Mouse (Mus musculus): ENCODE measurements around the gene Mras.

Mras gene

DNA sequence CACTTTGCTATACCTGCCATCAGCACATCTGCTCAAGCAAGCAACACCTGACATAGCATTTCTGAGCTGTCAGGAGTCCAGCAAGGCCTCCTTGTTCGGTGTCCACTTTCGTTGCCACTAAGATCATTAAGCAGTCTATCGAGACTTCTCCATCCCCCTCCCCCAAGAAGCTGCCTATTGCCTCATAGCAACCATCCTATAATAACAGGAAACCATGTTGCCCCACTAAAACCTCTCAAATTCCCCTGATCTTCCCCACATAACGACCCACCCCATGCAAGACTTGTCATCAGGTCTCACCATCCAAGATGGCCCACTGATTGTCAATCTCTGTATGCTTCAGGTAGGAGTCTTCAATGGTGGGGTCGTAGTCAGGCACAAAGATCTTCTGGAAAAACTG, 26.1 kb downstream of the Mras start:
- DNase-seq = no peak

DNA sequence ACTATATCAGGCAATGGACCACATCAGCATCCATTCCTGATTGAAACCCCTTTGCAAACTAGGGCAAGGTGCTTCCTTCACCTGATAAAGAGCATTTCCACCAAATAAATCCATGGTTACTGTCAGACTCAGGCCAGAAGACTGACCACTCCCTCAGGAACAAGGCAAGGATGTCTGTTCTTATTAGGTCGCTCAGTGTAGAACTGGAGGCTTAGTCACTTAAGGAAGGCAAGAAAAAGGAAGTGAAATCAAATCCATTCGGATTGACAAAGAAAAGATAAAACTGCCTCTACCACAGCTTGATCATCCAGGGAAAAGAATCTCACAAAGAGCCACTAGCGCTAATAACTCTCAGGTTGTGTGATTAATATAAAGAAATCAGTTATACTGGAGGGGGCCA, 27.9 kb downstream of the Mras start:
- no peak for DNase-seq

DNA sequence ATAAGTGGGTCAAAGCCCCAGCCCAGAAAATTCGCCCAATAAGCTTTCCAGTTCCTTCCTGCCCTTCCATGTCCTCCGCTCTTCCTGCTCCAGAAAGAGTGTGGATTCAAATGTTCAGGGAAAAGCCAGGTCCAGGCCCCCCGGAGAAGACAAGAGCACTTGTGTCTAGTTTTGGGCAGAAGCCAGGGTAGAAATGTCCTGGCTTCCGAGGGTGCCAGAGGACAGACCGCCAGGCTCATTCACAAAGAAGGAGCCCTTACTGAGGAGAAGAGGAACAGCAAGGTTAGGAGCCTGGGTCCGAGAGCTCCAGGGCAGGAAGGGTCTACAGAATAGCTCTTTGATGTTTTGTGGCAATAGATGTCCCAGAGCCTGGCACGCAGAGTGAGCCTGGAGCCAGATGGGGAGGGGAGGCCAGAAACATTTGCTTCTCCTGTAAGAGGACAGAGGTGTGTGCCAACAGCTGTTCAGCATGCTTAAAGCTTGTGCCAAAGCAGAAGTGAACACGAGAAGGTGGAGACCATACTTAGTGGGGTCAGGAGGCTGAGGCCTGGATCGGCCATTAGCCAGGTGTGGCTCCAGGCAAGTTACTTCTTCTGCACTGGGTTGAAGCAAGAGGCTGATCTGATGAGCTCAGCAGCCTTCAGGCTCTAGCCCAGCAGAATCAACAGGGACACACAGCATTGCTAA, 35.8 kb downstream of the Mras start:
- no peak for DNase-seq

- DNase-seq = no peak
Measured at GRCm38 (mm10) chr9:99400781-99401180, 36.4 kb downstream of the Mras start.

- DNase-seq = no peak
Measured at GRCm38 (mm10) chr9:99397056-99397815, 39.9 kb downstream of the Mras start.

DNA sequence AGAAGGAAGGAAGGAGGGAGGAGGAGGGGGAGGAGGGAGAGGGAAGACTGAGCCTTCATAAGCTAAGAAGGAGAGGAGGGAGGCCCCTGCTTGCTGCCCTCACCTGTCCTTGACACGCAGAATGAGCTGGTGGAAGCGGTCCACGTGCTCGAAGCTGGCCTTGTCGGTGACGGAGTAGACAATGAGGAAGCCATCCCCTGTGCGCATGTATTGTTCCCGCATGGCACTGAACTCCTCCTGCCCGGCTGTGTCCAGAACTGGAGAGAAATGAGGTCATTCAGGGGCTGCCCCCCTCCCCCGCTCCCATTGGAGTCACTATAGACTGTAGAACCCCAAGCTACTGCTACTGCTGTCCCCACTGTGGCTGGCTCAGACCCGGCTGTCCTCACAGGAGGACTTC, 42.8 kb downstream of the Mras start:
- DNase-seq = no peak

DNA sequence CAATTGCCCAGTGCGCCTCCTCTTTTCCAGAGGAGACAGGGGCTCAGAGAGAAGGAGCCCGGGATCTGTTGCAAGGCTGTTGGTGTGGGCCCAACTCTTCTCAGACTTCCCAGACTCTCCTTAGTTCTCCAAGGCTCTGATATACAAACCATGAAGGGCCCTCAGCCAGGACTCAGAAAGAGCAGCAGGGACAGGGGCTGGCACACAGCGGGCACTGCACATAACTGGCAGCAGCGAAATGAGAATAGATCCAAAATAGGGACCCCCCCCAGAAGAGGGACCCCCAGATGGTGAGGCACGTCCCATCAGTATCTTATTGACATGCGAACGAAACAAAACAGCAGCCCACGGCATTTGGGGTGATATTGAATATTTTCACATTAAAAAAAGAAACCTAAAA, 44.0 kb downstream of the Mras start:
- DNase-seq = no peak

DNA sequence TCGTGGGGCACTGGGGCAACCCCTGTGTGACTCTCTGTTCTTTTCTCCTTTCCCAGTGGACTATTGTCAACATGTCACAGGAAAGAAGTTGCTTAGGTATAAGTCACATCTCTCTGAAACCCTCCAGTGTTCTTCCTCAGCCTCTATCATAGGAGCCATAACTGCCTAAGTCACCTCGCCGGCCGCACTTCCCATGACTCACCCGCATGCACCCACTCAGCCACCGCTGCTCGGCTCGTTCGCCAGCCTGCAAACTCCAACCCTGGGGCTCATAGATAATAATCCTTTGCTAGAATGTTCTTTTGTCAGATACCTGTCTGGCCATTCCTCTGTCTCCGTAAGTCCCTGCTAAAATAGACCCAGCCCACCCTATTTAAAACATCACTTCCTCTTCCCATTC, 45.6 kb downstream of the Mras start:
- DNase-seq = no peak

GRCm38 (mm10) chr9:99390716-99391115, 46.5 kb downstream of the Mras start:
- DNase-seq = no peak

GRCm38 (mm10) chr9:99390201-99390600, 47.0 kb downstream of the Mras start:
- no peak for DNase-seq

- no peak for DNase-seq
Measured at GRCm38 (mm10) chr9:99389506-99389905, 47.7 kb downstream of the Mras start.

- DNase-seq = no peak
Measured at GRCm38 (mm10) chr9:99388856-99389255, 48.3 kb downstream of the Mras start.

DNA sequence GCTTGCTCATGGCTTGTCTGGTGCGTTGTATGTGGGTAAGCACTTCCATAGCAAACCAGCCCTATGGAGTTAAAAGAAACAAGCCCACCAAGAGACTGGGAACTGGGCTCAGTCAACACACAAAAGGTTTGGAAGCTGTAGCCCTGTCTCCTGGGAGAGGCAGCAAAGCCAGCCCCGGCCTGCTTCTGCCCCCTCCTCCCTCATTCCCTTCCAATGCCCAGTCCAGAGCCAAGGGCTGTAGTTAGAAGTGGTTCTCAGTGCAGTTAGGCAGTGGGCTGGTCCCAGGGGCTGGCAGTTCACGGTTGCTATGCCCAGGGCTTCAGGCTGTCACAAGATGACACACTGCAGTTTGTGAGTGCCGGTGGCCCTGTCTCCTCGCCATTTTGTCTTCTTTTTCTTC, 49.1 kb downstream of the Mras start:
- DNase-seq = no peak

DNA sequence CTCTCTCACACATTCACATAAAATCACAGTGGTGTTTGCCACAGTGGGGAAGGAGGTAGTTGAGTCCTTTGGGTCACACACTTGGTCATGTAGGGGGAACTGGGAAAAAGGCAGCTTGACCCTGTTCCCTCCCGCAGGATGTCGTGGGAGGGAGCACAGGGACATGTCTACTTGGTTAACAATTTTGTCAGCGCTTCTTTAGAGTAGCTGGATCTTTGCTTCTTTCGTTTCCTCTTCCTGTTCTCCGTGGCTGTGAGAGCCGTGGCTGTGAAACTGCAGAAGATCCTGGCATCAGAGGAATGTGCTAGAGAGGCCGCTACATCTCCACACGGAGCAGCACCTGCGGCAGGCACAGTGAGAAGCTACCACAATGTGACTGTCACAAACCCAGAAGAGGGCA, 54.6 kb downstream of the Mras start:
- no peak for DNase-seq

- no peak for DNase-seq
Measured at GRCm38 (mm10) chr9:99379194-99379593, 58.0 kb downstream of the Mras start.

DNA sequence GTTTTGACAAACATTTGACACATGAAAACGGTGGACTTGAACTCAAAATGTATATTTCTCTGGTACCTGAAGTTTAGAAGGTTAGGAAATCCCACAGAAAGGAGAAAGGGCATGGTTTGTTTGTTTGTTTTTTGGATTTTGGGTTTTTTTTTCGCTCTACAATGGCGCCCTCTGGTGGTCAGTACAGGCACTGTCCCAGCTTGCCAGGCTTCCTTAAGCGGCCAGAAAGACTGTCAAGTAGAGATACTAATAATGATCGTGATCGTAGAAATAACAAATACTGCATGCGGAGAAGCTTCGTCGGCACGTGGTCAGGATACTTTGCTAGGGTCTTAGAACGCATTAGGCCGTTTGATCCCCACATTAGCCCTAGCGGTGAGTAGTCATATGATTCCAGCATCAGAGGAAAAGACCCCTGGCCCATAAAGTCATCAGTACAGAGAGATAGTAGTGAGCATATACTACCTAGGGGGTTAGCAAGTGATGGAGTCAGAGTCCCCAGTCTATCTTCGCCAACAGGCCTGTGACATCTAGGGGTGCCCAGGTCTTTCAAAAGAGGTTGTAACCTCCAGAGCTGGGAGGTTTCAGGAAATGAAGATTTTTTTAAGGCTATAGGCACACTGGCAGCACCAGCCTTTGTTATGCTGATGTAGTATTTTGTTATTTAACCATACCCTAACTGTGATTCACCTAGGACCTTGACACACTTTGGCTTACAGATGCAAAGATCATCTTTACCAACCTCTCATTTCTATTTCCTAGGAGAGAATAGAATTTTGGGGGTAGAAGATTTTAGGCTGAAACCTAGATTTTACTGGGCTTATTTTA, 60.4 kb downstream of the Mras start:
- peak; percentile 57 for DNase-seq

- DNase-seq = no peak
Measured at GRCm38 (mm10) chr9:99368431-99368830, 68.8 kb downstream of the Mras start.

- no peak for DNase-seq
Measured at GRCm38 (mm10) chr9:99365906-99366305, 71.3 kb downstream of the Mras start.

GRCm38 (mm10) chr9:99363076-99363475, 74.1 kb downstream of the Mras start:
- DNase-seq = no peak

DNA sequence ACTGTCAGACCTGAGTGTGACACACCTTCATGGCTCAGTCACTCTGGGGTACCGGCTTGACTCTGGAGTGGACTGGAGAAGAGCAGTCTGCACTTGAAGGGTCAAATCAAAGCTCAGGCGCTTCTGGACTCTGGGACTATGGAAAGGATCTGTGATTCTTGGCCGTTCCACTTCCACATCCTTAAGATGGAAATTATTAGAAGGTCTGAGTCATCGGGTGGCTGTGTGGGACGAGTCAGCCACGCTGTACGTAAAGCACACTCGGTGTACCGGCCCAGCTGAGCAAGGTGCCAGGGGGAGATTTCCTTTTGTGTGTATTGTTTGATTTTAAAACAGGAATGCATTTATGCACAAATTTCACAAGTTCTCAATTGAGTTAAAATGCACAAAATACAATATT, 75.2 kb downstream of the Mras start:
- no peak for DNase-seq

DNA sequence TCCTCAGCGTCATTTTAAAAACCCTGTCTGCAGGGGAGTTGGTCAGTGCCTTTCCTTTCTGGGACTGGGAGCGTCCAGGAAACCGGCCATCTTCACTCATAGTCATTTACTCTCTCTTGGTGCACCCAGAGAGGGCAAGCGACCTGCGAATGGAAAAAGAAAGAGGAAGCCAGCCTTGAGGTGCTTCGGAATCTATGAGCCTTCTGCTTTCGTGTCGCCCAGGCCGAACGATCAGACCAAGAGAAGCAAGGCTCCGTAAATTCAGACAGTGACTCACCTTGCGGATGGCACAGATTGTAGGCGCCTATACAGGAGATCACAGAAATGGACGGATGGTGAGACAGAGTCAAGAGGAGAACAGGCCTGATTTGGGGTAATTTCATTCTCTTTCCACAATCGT, 78.2 kb downstream of the Mras start:
- DNase-seq = no peak

GRCm38 (mm10) chr9:99357921-99358692, 79.1 kb downstream of the Mras start, which contains the start of gene Esyt3:
Gene Esyt3, minus strand, starts transcription at chr9:99358557.
- DNase-seq = no peak

DNA sequence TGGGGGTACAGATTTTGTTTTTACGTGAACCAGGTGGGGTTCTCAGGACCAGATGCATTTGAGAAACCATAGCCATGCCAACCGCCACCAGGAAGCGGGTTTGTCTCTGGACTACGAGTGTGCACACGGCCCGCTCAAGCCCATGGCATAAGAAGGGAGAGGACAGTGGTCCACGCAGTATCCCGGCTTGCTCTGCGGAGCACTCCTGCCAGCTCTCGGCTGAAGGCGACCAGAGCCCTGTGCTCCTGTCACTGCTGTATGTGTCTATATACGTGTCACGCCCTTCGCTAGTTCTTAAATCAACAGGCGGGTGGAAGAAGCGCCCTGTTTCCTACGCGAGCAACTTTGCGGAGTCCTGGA, 79.6 kb downstream of the Mras start:
- DNase-seq = no peak

Measured in right cerebral cortex, postnatal 14 days (tissue).